Mouse (Mus musculus) cortical plate, adult 2 months (tissue): ENCODE data around the gene Atp2a2. TPM values are rescaled to one million over a fixed set of nuclear protein-coding genes. Genes with fewer than 3 reads are reported as not detected.

ENCODE experiments used
- H3K27ac ChIP-seq: fragments of 200-500 bp; 2 replicates; pipeline ENCODE4 v1.5.1; 2012; ENCODE audit warnings: low read length, control low read depth, inconsistent platforms; ENCODE audit not compliant: insufficient read depth
- H3K4me1 ChIP-seq: fragments of 200-500 bp; 2 replicates; pipeline ENCODE4 v1.6.1; 2011; ENCODE audit warnings: low read length; ENCODE audit not compliant: control insufficient read depth, insufficient read depth
- H3K4me3 ChIP-seq: fragments of 200-500 bp; 2 replicates; pipeline ENCODE4 v1.5.1; 2011; ENCODE audit warnings: mild to moderate bottlenecking, low read length, control low read depth; ENCODE audit not compliant: insufficient read depth
- CTCF ChIP-seq: fragments of 200-500 bp; IDR thresholded peaks from 2 replicates; pipeline ENCODE4 v1.5.1; 2011; ENCODE audit warnings: mild to moderate bottlenecking, control low read depth, low read length; ENCODE audit not compliant: insufficient read depth; ENCODE audit errors: extremely low read depth
- POLR2A ChIP-seq: fragments of 200-500 bp; IDR thresholded peaks from 2 replicates; pipeline ENCODE4 v1.6.1; 2011; ENCODE audit warnings: mild to moderate bottlenecking, low read length, control low read depth; ENCODE audit not compliant: insufficient read depth; ENCODE audit errors: extremely low read depth
- polyA plus RNA-seq: library from polyadenylated mRNA; depleted of rRNA; stranded (reverse); fragments of >200 nt; gene quantifications from 2 replicates; pipeline ENCODE4 v1.2.3, GENCODE M21; 2012; rRNA removed

Gene Atp2a2
- polyA plus RNA-seq, 1 experiment = 354 TPM

- no peak for TF ChIP-seq POLR2A
- no peak for TF ChIP-seq CTCF
- H3K4me3 ChIP-seq = no peak overlapping the region
- H3K27ac ChIP-seq = no peak overlapping the region
- H3K4me1 ChIP-seq = peaks cover 5% of the 10 kb centered on the region; the same call in 1 of the 2 replicates
Measured at GRCm38 (mm10) chr5:122405537-122405936, 96.5 kb downstream of the Atp2a2 start.

Other genes with a start within 250 kb of the Atp2a2 start
- 28.0 and 29.4 TPM in 2 replicates for gene Tctn1, start 237.8 kb downstream of the Atp2a2 start, polyA plus RNA-seq
- 25.0 and 27.9 TPM in 2 replicates for gene Pptc7, start 217.9 kb downstream of the Atp2a2 start, polyA plus RNA-seq
- gene Rad9b, start 148.0 kb downstream of the Atp2a2 start, polyA plus RNA-seq = 9.5 and 10.4 TPM in 2 replicates
- 183 and 191 TPM in 2 replicates for gene Vps29, start 147.9 kb downstream of the Atp2a2 start, polyA plus RNA-seq
- gene Gpn3, start 130.3 kb downstream of the Atp2a2 start, polyA plus RNA-seq = 28.4 and 30.4 TPM in 2 replicates
- gene Fam216a, start 129.9 kb downstream of the Atp2a2 start, polyA plus RNA-seq = 96.0 and 98.2 TPM in 2 replicates
- 294 and 320 TPM in 2 replicates for gene Arpc3, start 110.3 kb downstream of the Atp2a2 start, polyA plus RNA-seq
- gene Anapc7, start 80.5 kb downstream of the Atp2a2 start, polyA plus RNA-seq = 34.1 and 38.7 TPM in 2 replicates
- 21.8 and 25.5 TPM in 2 replicates for gene Ift81, start 112.3 kb upstream of the Atp2a2 start, polyA plus RNA-seq
- 18.7 and 18.9 TPM in 2 replicates for gene P2rx7, start 141.7 kb upstream of the Atp2a2 start, polyA plus RNA-seq
- gene P2rx4, start 205.3 kb upstream of the Atp2a2 start, polyA plus RNA-seq = 24.7 and 29.2 TPM in 2 replicates